Mouse (Mus musculus) limb, embryonic 12.5 days (tissue): ENCODE results near the gene Mapkapk2. TPM values are rescaled to one million over a fixed set of nuclear protein-coding genes. Genes with fewer than 3 reads are reported as not detected.

Experiments used
- ATAC-seq: fragments of 200-750 bp; cut with Nextera tagmentation; 2 replicates; pipeline ENCODE4 v1.8.0; 2017; ENCODE audit warnings: low read depth, moderate TSS enrichment; ENCODE audit not compliant: insufficient number of reproducible peaks, insufficient read depth, low FRiP score, low TSS enrichment
- H3K27ac ChIP-seq: fragments of 300-500 bp; sonication (generic); 2 replicates; pipeline ENCODE4 v1.5.1; 2016; ENCODE audit warnings: mild to moderate bottlenecking, moderate library complexity
- H3K27me3 ChIP-seq: fragments of 300-500 bp; sonication (generic); 2 replicates; pipeline ENCODE4 v1.6.1; 2016; ENCODE audit warnings: mild to moderate bottlenecking, moderate library complexity
- H3K36me3 ChIP-seq: fragments of 300-500 bp; sonication (generic); 2 replicates; pipeline ENCODE4 v1.6.1; 2016; ENCODE audit warnings: mild to moderate bottlenecking, moderate library complexity
- H3K4me1 ChIP-seq: fragments of 300-500 bp; sonication (generic); replicated peaks from 2 replicates; pipeline ENCODE4 v1.6.1; 2016
- H3K4me2 ChIP-seq: fragments of 300-500 bp; sonication (generic); 2 replicates; pipeline ENCODE4 v1.6.1; 2016; ENCODE audit warnings: mild to moderate bottlenecking, moderate library complexity
- H3K4me3 ChIP-seq: fragments of 300-500 bp; sonication (generic); replicated peaks from 2 replicates; pipeline ENCODE4 v1.5.1; 2016; ENCODE audit warnings: mild to moderate bottlenecking
- H3K9ac ChIP-seq: fragments of 300-500 bp; sonication (generic); replicated peaks from 2 replicates; pipeline ENCODE4 v1.6.1; 2016; ENCODE audit warnings: mild to moderate bottlenecking, moderate library complexity
- H3K9me3 ChIP-seq: fragments of 300-500 bp; sonication (generic); 2 replicates; pipeline ENCODE4 v1.6.1; 2016; ENCODE audit warnings: mild to moderate bottlenecking, moderate library complexity
- WGBS: fragments of 180-500 bp; shearing (Covaris S2); methylation state at CpG from one replicate; pipeline ENCODE4 v1.1.7; 2016; 5-methylcytosine and 5-hydroxymethylcytosine counted together
- polyA plus RNA-seq: library from polyadenylated mRNA; unstranded; fragments of >200 nt; fragmentation: Nextera tagmentation; extraction: Ambion mirVana; gene quantifications from 2 replicates; pipeline ENCODE4 v1.2.1, GENCODE M21; 2016

Gene Mapkapk2
- polyA plus RNA-seq, 1 experiment from 2014 or later: 58.9 TPM

- no peaks in the 10 kb centered on the region for H3K36me3 ChIP-seq
- no peak overlapping the region for H3K27ac ChIP-seq
- no peak for ATAC-seq
- no peaks in the 10 kb centered on the region for H3K27me3 ChIP-seq
- H3K4me3 ChIP-seq: no peak overlapping the region
- WGBS: 90% methylated on average over 7 of the region's 7 CpGs
- no peak overlapping the region for H3K4me2 ChIP-seq
- H3K9me3 ChIP-seq: no peaks in the 10 kb centered on the region
- H3K9ac ChIP-seq: no peak overlapping the region
- H3K4me1 ChIP-seq: 0 out of 2 replicates have a peak, but pooled peaks cover 8% of the 10 kb centered on the region
Observed at GRCm38 (mm10) chr1:131015879-131016278, 81.7 kb downstream of the Mapkapk2 start.

GRCm38 (mm10) chr1:131015281-131015680 lies 82.3 kb downstream of the Mapkapk2 start:
- ATAC-seq: no peak
- 92% methylated on average over 6 of the region's 6 CpGs for WGBS
- no peak overlapping the region for H3K9ac ChIP-seq

GRCm38 (mm10) chr1:131013926-131014325 lies 83.7 kb downstream of the Mapkapk2 start:
- no peak overlapping the region for H3K9ac ChIP-seq
- H3K4me1 ChIP-seq: no peaks in the 10 kb centered on the region
- no peak for ATAC-seq
- H3K27ac ChIP-seq: no peak overlapping the region
- no peaks in the 10 kb centered on the region for H3K27me3 ChIP-seq
- H3K36me3 ChIP-seq: no peaks in the 10 kb centered on the region
- H3K4me2 ChIP-seq: no peak overlapping the region
- no peak overlapping the region for H3K4me3 ChIP-seq
- H3K9me3 ChIP-seq: no peaks in the 10 kb centered on the region
- 92% methylated on average over 5 of the region's 5 CpGs for WGBS

More at GRCm38 (mm10) chr1:131015281-131015680, 82.3 kb downstream of the Mapkapk2 start:
- Histone ChIP-seq H3K36me3 (no peaks in the 10 kb centered on the region), H3K9me3 (no peaks in the 10 kb centered on the region), H3K27me3 (no peaks in the 10 kb centered on the region), H3K4me3 (no peak overlapping the region), H3K4me2 (no peak overlapping the region), H3K27ac (no peak overlapping the region), H3K4me1 (0 out of 2 replicates have a peak, but pooled peaks cover 5% of the 10 kb centered on the region)

GRCm38 (mm10) chr1:131012494-131012893 lies 85.1 kb downstream of the Mapkapk2 start:
- 79% methylated on average over 8 of the region's 8 CpGs for WGBS
- H3K36me3 ChIP-seq: no peaks in the 10 kb centered on the region
- no peaks in the 10 kb centered on the region for H3K4me1 ChIP-seq
- H3K27me3 ChIP-seq: no peaks in the 10 kb centered on the region
- no peak overlapping the region for H3K9ac ChIP-seq
- H3K4me2 ChIP-seq: no peak overlapping the region
- ATAC-seq: no peak
- no peak overlapping the region for H3K4me3 ChIP-seq
- H3K9me3 ChIP-seq: no peaks in the 10 kb centered on the region
- H3K27ac ChIP-seq: no peak overlapping the region

GRCm38 (mm10) chr1:131010201-131011153 lies 87.1 kb downstream of the Mapkapk2 start:
- H3K4me2 ChIP-seq: no peak overlapping the region
- no peak overlapping the region for H3K27ac ChIP-seq
- no peaks in the 10 kb centered on the region for H3K36me3 ChIP-seq
- ATAC-seq: no peak
- no peaks in the 10 kb centered on the region for H3K27me3 ChIP-seq
- no peaks in the 10 kb centered on the region for H3K4me1 ChIP-seq
- H3K9ac ChIP-seq: no peak overlapping the region
- H3K9me3 ChIP-seq: no peaks in the 10 kb centered on the region
- no peak overlapping the region for H3K4me3 ChIP-seq
- 79% methylated on average over 17 of the region's 17 CpGs for WGBS

GRCm38 (mm10) chr1:131006069-131006468 lies 91.6 kb downstream of the Mapkapk2 start:
- H3K4me1 ChIP-seq: peaks cover 6% of the 10 kb centered on the region
- ATAC-seq: no peak
- no peaks in the 10 kb centered on the region for H3K27me3 ChIP-seq
- 66% methylated on average over 1 of the region's 1 CpGs for WGBS
- no peak overlapping the region for H3K4me2 ChIP-seq
- no peak overlapping the region for H3K4me3 ChIP-seq
- H3K9me3 ChIP-seq: no peaks in the 10 kb centered on the region
- no peaks in the 10 kb centered on the region for H3K36me3 ChIP-seq
- no peak overlapping the region for H3K27ac ChIP-seq
- H3K9ac ChIP-seq: no peak overlapping the region

Other genes with a start within 250 kb of the Mapkapk2 start
- gene Fcmr, start 232.2 kb downstream of the Mapkapk2 start, polyA plus RNA-seq: not detected in 2 replicates
- gene Il24, start 210.4 kb downstream of the Mapkapk2 start, polyA plus RNA-seq: not detected in 2 replicates
- gene Il20, start 186.4 kb downstream of the Mapkapk2 start, polyA plus RNA-seq: not detected in 2 replicates
- gene Il19, start 157.7 kb downstream of the Mapkapk2 start, polyA plus RNA-seq: not detected in 2 replicates
- gene Il10, start 78.0 kb downstream of the Mapkapk2 start, polyA plus RNA-seq: 0.15 TPM in 1 of 2 replicates, not detected in the other
- 3.9 and 5.5 TPM in 2 replicates for gene Dyrk3, start 40.5 kb upstream of the Mapkapk2 start, polyA plus RNA-seq
- 66.1 and 68.8 TPM in 2 replicates for gene Eif2d, start 55.4 kb upstream of the Mapkapk2 start, polyA plus RNA-seq
- 1.3 and 1.5 TPM in 2 replicates for gene Rassf5, start 147.4 kb upstream of the Mapkapk2 start, polyA plus RNA-seq
- gene Ikbke, start 181.8 kb upstream of the Mapkapk2 start, polyA plus RNA-seq: 2.3 and 2.8 TPM in 2 replicates